Mouse (Mus musculus) megakaryocyte, embryonic 14.5 days (primary cell): ENCODE results near the gene Nxpe3.

Source experiments
- FLI1 ChIP-seq: IDR thresholded peaks from 2 replicates; pipeline ENCODE4 v1.6.1; 2012; ENCODE audit warnings: low read length, inconsistent platforms, mixed read lengths
- GATA1 ChIP-seq: IDR thresholded peaks from 3 replicates; pipeline ENCODE4 v1.6.1; 2012; ENCODE audit warnings: mixed read lengths, low read length, inconsistent platforms, borderline replicate concordance

- no peak for TF ChIP-seq GATA1
- no peak for TF ChIP-seq FLI1
These were observed 31.3 kb downstream of the Nxpe3 start for GRCm38 (mm10) chr16:55863832-55864231.
